Mouse (Mus musculus) lung, postnatal 10 days (tissue): ENCODE measurements around the gene Clnk.
A peak's percentile ranks its signal among the peaks of the same experiment; 100 is the strongest.
"Not testable (repeated sequence)": the region's sequence is repeated elsewhere in the genome, so short reads cannot be mapped to it uniquely, and the experiment has no call there.

Experiments
- DNase-seq: peaks from one replicate; pipeline ENCODE4 v3.0.0; 2021

Clnk gene

GRCm38 (mm10) chr5:38876622-38877021 is at the start of gene Clnk:
TSS of gene Clnk (minus strand) at chr5:38876812.
- DNase-seq: no peak

- DNase-seq: no peak
These were observed 28.7 kb upstream of the Clnk start for GRCm38 (mm10) chr5:38905271-38905670.

GRCm38 (mm10) chr5:38904528-38905044 is 28.0 kb upstream of the Clnk start:
- DNase-seq: no peak

- no peak for DNase-seq
These were observed 26.3 kb upstream of the Clnk start for GRCm38 (mm10) chr5:38902889-38903288.

GRCm38 (mm10) chr5:38899051-38899450 is 22.4 kb upstream of the Clnk start:
- no peak for DNase-seq

GRCm38 (mm10) chr5:38888646-38889045 is 12.0 kb upstream of the Clnk start:
- DNase-seq: no peak

- no peak for DNase-seq
These were observed 10.1 kb upstream of the Clnk start for GRCm38 (mm10) chr5:38886623-38887275.

GRCm38 (mm10) chr5:38882635-38883034 is 6.0 kb upstream of the Clnk start:
- DNase-seq: not testable (repeated sequence)

- peak; percentile 32 for DNase-seq
These were observed 5.4 kb upstream of the Clnk start for GRCm38 (mm10) chr5:38881728-38882620.

GRCm38 (mm10) chr5:38881416-38881727 is 4.8 kb upstream of the Clnk start:
- DNase-seq: no peak

GRCm38 (mm10) chr5:38879989-38880706 is 3.5 kb upstream of the Clnk start:
- DNase-seq: peak; percentile 30

- DNase-seq: no peak
These were observed 1.2 kb downstream of the Clnk start for GRCm38 (mm10) chr5:38875403-38875802.

- DNase-seq: no peak
These were observed 1.7 kb downstream of the Clnk start for GRCm38 (mm10) chr5:38874931-38875330.

GRCm38 (mm10) chr5:38872906-38873305 is 3.7 kb downstream of the Clnk start:
- DNase-seq: no peak

- DNase-seq: no peak
These were observed 5.0 kb downstream of the Clnk start for GRCm38 (mm10) chr5:38871591-38871990.

- no peak for DNase-seq
These were observed 6.1 kb downstream of the Clnk start for GRCm38 (mm10) chr5:38870485-38870884.

- peak; percentile 6 for DNase-seq
These were observed 6.6 kb downstream of the Clnk start for GRCm38 (mm10) chr5:38869976-38870375.

- DNase-seq: no peak
These were observed 12.0 kb downstream of the Clnk start for GRCm38 (mm10) chr5:38864624-38865023.

- DNase-seq: no peak
These were observed 13.6 kb downstream of the Clnk start for GRCm38 (mm10) chr5:38863029-38863428.

- DNase-seq: no peak
These were observed 14.2 kb downstream of the Clnk start for GRCm38 (mm10) chr5:38862288-38862985.

GRCm38 (mm10) chr5:38858015-38858721 is 18.4 kb downstream of the Clnk start:
- no peak for DNase-seq

GRCm38 (mm10) chr5:38857591-38857990 is 19.0 kb downstream of the Clnk start:
- no peak for DNase-seq
